In genomic region chr8:125558109-125559065, GRCm38 (mm10) we compare ENCODE assay signal across 8 mouse cellular contexts. TPM values are rescaled to one million over a fixed set of nuclear protein-coding genes. Genes with fewer than 3 reads are reported as not detected.
DNase-seq lines count a peak whose midpoint lies in the region; ATAC-seq and TF ChIP-seq lines count a peak whose summit lies in the region.

No protein-coding gene starts in this region.

- peaks cover 76% of the 10 kb centered on the region for H3K4me1 ChIP-seq in forebrain, embryonic 10.5 days
- peaks cover 65 to 90% of the 10 kb centered on the region in 2 experiments for H3K4me1 ChIP-seq in heart, embryonic 14.5 days (ENCODE audit: control insufficient read depth in 2 of 2, insufficient read depth in 2 of 2, low read length in 2 of 2)
- peaks cover 9% of the 10 kb centered on the region for H3K4me1 ChIP-seq in liver, adult 2 months (ENCODE audit: control insufficient read depth, insufficient read depth, low read length)

- WGBS in forebrain, embryonic 10.5 days: 61% methylated on average over 23 of the region's 23 CpGs
- 7% methylated on average over 23 of the region's 23 CpGs for WGBS in heart, embryonic 14.5 days
- 13% methylated on average over 23 of the region's 23 CpGs for WGBS in liver, adult 2 months

- peak overlapping the region; percentile 66 for H3K9ac ChIP-seq in heart, embryonic 14.5 days (ENCODE audit: low read length)
- H3K9ac ChIP-seq in liver, adult 2 months (ENCODE audit: low read depth, low read length): peak overlapping the region; percentile 41

- peak overlapping the region; percentile 85 for H3K27ac ChIP-seq in forebrain, embryonic 10.5 days
- H3K27ac ChIP-seq in heart, embryonic 14.5 days (replicated peaks in 1 of 2; ENCODE audit: control insufficient read depth in 1 of 2, insufficient read depth in 1 of 2, low read depth in 2 of 2, low read length in 2 of 2): peak overlapping the region; percentile 95 to 96
- no peak overlapping the region for H3K27ac ChIP-seq in liver, adult 2 months (replicated peaks; ENCODE audit: insufficient read depth, low read depth, low read length)

- peak overlapping the region; percentile 57 for H3K4me2 ChIP-seq in heart, embryonic 14.5 days (ENCODE audit: low read length)

- no peak for ATAC-seq in heart, embryonic 14.5 days (ENCODE audit: insufficient number of reproducible peaks, insufficient read depth, low FRiP score, low read depth)

- TF ChIP-seq POLR2A in liver, adult 2 months (IDR thresholded peaks at IDR 0.05; ENCODE audit: extremely low read depth, insufficient read depth, low read length): no peak

- no peak for TF ChIP-seq CTCF in liver, adult 2 months (IDR thresholded peaks at IDR 0.05; ENCODE audit: low read depth, low read length)

- H3K9me3 ChIP-seq in forebrain, embryonic 10.5 days: no peaks in the 10 kb centered on the region
- H3K9me3 ChIP-seq in heart, embryonic 14.5 days (ENCODE audit: control insufficient read depth, low read length): no peaks in the 10 kb centered on the region

- DNase-seq in embryo, embryonic 11 days: peak; percentile 78
- no peak for DNase-seq in embryo, embryonic 9.5 days (ENCODE audit: extremely low spot score)
- peak; percentile 40 for DNase-seq in forebrain, embryonic 10.5 days (ENCODE audit: extremely low spot score, low spot score)
- peak; percentile 91 for DNase-seq in kidney, postnatal 10 days
- peak; percentile 61 for DNase-seq in liver, adult 2 months (ENCODE audit: extremely low read depth, low read depth, low spot score)
- DNase-seq in monocyte, adult 2 months (ENCODE audit: low read depth in 1 of 2, low spot score in 2 of 2): peak; percentile 75 to 87
- peak; percentile 58 to 74 for DNase-seq in spleen, postnatal 14 days (ENCODE audit: low spot score in 2 of 2)

- no peaks in the 10 kb centered on the region for H3K27me3 ChIP-seq in forebrain, embryonic 10.5 days (ENCODE audit: poor library complexity, severe bottlenecking)
- H3K27me3 ChIP-seq in heart, embryonic 14.5 days (ENCODE audit: control insufficient read depth, insufficient read depth, low read length): no peaks in the 10 kb centered on the region
- H3K27me3 ChIP-seq in liver, adult 2 months (ENCODE audit: control insufficient read depth, insufficient read depth, low read length): no peaks in the 10 kb centered on the region

- H3K36me3 ChIP-seq in forebrain, embryonic 10.5 days (replicated peaks): no peaks in the 10 kb centered on the region
- no peaks in the 10 kb centered on the region for H3K36me3 ChIP-seq in heart, embryonic 14.5 days (ENCODE audit: control insufficient read depth, insufficient read depth, low read length)
- no peaks in the 10 kb centered on the region for H3K36me3 ChIP-seq in liver, adult 2 months (ENCODE audit: control insufficient read depth, insufficient read depth, low read length)

- H3K79me2 ChIP-seq in liver, adult 2 months (ENCODE audit: control insufficient read depth, insufficient read depth, low read length): peaks cover 9% of the 10 kb centered on the region; the same call in 1 of the 2 replicates

- H3K4me3 ChIP-seq in forebrain, embryonic 10.5 days: peak overlapping the region; percentile 28; the same call in 1 of the 2 replicates
- peak overlapping the region; percentile 13 to 21; a peak in 3 of 4 replicates for H3K4me3 ChIP-seq in heart, embryonic 14.5 days (ENCODE audit: control insufficient read depth in 1 of 2, insufficient read depth in 1 of 2, low read depth in 1 of 2, low read length in 2 of 2)
- peak overlapping the region; percentile 9; the same call in 1 of the 2 replicates for H3K4me3 ChIP-seq in liver, adult 2 months (ENCODE audit: insufficient read depth, low read depth, low read length)

RNA-seq across cellular contexts. Expression of gene Sipa1l2, which starts 11.2 kb away (rescaled TPM):
- 13.1 and 15.4 TPM in 2 replicates for polyA plus RNA-seq in forebrain, embryonic 10.5 days (2016; fragmentation: Nextera tagmentation; extraction: Ambion mirVana)
- polyA plus RNA-seq in heart, embryonic 14.5 days (2014; fragmentation: Nextera tagmentation; extraction: Ambion mirVana): 17.8 and 18.0 TPM in 2 replicates
- total RNA-seq in liver, adult 2 months (2014; rRNA removed): 2.5 and 3.6 TPM in 2 replicates
- 1.5 TPM in 2 replicates for polyA plus RNA-seq in liver, adult 2 months (2012; rRNA removed)
